Mouse (Mus musculus) CH12.LX (cell line): Measurements from ENCODE around the gene Cfap300. TPM values are rescaled to one million over a fixed set of nuclear protein-coding genes. Genes with fewer than 3 reads are reported as not detected.

Experiments
- DNase-seq: peaks from one replicate; pipeline ENCODE4 v3.0.0-alpha.2; 2013; ENCODE audit errors: extremely low read depth
- H3K27ac ChIP-seq: 2 replicates; pipeline ENCODE4 v1.5.1; 2012; ENCODE audit warnings: low read depth, mild to moderate bottlenecking, control low read depth, moderate library complexity; ENCODE audit not compliant: insufficient read depth
- H3K27me3 ChIP-seq: replicated peaks from 2 replicates; pipeline ENCODE3; 2012; ENCODE audit warnings: inconsistent platforms
- H3K36me3 ChIP-seq, 2 experiments: replicated peaks in 1 of 2; 2 replicates each; pipeline versions ENCODE3 to v1.6.1; 2012; ENCODE audit warnings: inconsistent platforms in 1 of 2, low read length in 1 of 2, mild to moderate bottlenecking in 1 of 2, mixed read lengths in 1 of 2, moderate library complexity in 1 of 2; ENCODE audit not compliant: control insufficient read depth in 1 of 2, insufficient read depth in 1 of 2
- H3K4me1 ChIP-seq, 2 experiments: 2 replicates each; pipeline ENCODE4 v1.6.1; 2012; ENCODE audit warnings: inconsistent platforms in 1 of 2, moderate library complexity in 1 of 2; ENCODE audit not compliant: insufficient read depth in 2 of 2, control insufficient read depth in 1 of 2
- H3K4me2 ChIP-seq: 2 replicates; pipeline ENCODE4 v1.6.1; 2012; ENCODE audit warnings: low read depth, mild to moderate bottlenecking, control low read depth; ENCODE audit not compliant: poor library complexity, insufficient read depth, severe bottlenecking
- H3K4me3 ChIP-seq, 3 experiments: fragments of 150-350 bp in 1 of 3; sonication (generic) in 1 of 3; replicated peaks in 1 of 3; 2 replicates each; pipeline versions ENCODE3 to v1.5.1; 2011 to 2012; ENCODE audit warnings: low read depth in 2 of 3, low read length in 2 of 3, mild to moderate bottlenecking in 2 of 3, moderate library complexity in 2 of 3, control low read depth in 1 of 3, improper control_type of control experiment in 1 of 3, inconsistent platforms in 1 of 3, mixed read lengths in 1 of 3; ENCODE audit not compliant: poor library complexity in 1 of 3
- H3K79me2 ChIP-seq: replicated peaks from 2 replicates; pipeline ENCODE4 v1.6.1; 2012; ENCODE audit warnings: mild to moderate bottlenecking, moderate library complexity; ENCODE audit not compliant: control insufficient read depth, poor library complexity, insufficient read depth, severe bottlenecking; ENCODE audit errors: extremely low read depth
- H3K9ac ChIP-seq: 2 replicates; pipeline ENCODE4 v1.6.1; 2012; ENCODE audit warnings: low read depth, mild to moderate bottlenecking, control low read depth, moderate library complexity; ENCODE audit not compliant: insufficient read depth
- H3K9me3 ChIP-seq: replicated peaks from 2 replicates; pipeline ENCODE3; 2012; ENCODE audit warnings: low read length, inconsistent platforms, mixed read lengths
- BHLHE40 ChIP-seq: IDR thresholded peaks from 2 replicates; pipeline ENCODE4 v1.6.1; 2011; ENCODE audit warnings: mild to moderate bottlenecking, low read depth, low read length, improper control_type of control experiment
- CTCF ChIP-seq, 2 experiments: IDR thresholded peaks in 1 of 2; conservative IDR thresholded peaks in 1 of 2; 2 replicates each; pipeline ENCODE4 v1.5.1; 2011 to 2012; ENCODE audit warnings: low read depth in 2 of 2, low read length in 2 of 2, improper control_type of control experiment in 1 of 2, inconsistent platforms in 1 of 2, mild to moderate bottlenecking in 1 of 2, moderate library complexity in 1 of 2
- E2F4 ChIP-seq: IDR thresholded peaks from 2 replicates; pipeline ENCODE4 v1.6.1; 2011; ENCODE audit warnings: low read depth, low read length, improper control_type of control experiment; ENCODE audit not compliant: insufficient replicate concordance
- ETS1 ChIP-seq: conservative IDR thresholded peaks from 2 replicates; pipeline ENCODE4 v1.6.1; 2012; ENCODE audit warnings: low read depth, mild to moderate bottlenecking, inconsistent platforms, low read length, improper control_type of control experiment, moderate library complexity
- GABPA ChIP-seq: IDR thresholded peaks from 2 replicates; pipeline ENCODE4 v1.6.1; 2012; ENCODE audit warnings: low read depth, low read length, improper control_type of control experiment, inconsistent platforms; ENCODE audit not compliant: insufficient replicate concordance
- JUN ChIP-seq: IDR thresholded peaks from 2 replicates; pipeline ENCODE4 v1.6.1; 2011; ENCODE audit warnings: low read depth, mild to moderate bottlenecking, low read length, improper control_type of control experiment, moderate library complexity; ENCODE audit not compliant: insufficient read depth
- KAT2A ChIP-seq: IDR thresholded peaks from 2 replicates; pipeline ENCODE4 v1.6.1; 2012; ENCODE audit warnings: low read length, improper control_type of control experiment, inconsistent platforms; ENCODE audit not compliant: insufficient replicate concordance
- MAFK ChIP-seq: IDR thresholded peaks from 2 replicates; pipeline ENCODE4 v1.6.1; 2011; ENCODE audit warnings: low read length, improper control_type of control experiment; ENCODE audit not compliant: insufficient replicate concordance
- MAX ChIP-seq: IDR thresholded peaks from 2 replicates; pipeline ENCODE4 v1.6.1; 2011; ENCODE audit warnings: low read length, improper control_type of control experiment
- MAZ ChIP-seq: IDR thresholded peaks from 2 replicates; pipeline ENCODE4 v1.6.1; 2012; ENCODE audit warnings: low read depth, mild to moderate bottlenecking, inconsistent platforms, low read length, improper control_type of control experiment, moderate library complexity
- MXI1 ChIP-seq: IDR thresholded peaks from 2 replicates; pipeline ENCODE4 v1.6.1; 2011; ENCODE audit warnings: mild to moderate bottlenecking, low read depth, low read length, improper control_type of control experiment
- MYC ChIP-seq: IDR thresholded peaks from 2 replicates; pipeline ENCODE4 v1.6.1; 2011; ENCODE audit warnings: low read depth, mild to moderate bottlenecking, improper control_type of control experiment, low read length
- NELFE ChIP-seq: IDR thresholded peaks from 2 replicates; pipeline ENCODE4 v1.6.1; 2011; ENCODE audit warnings: low read depth, low read length, improper control_type of control experiment
- NRF1 ChIP-seq: IDR thresholded peaks from 2 replicates; pipeline ENCODE4 v1.6.1; 2014; ENCODE audit warnings: low read depth, mild to moderate bottlenecking, inconsistent platforms, low read length, improper control_type of control experiment, moderate library complexity
- PAX5 ChIP-seq: IDR thresholded peaks from 2 replicates; pipeline ENCODE4 v1.6.1; 2012; ENCODE audit warnings: low read length, inconsistent platforms, mixed read lengths
- POLR2A ChIP-seq: IDR thresholded peaks from 2 replicates; pipeline ENCODE4 v1.6.1; 2011; ENCODE audit warnings: low read depth, mild to moderate bottlenecking, improper control_type of control experiment, low read length
- POLR2AphosphoS2 ChIP-seq: IDR thresholded peaks from 2 replicates; pipeline ENCODE4 v1.6.1; 2011; ENCODE audit warnings: low read depth, low read length, improper control_type of control experiment
- RAD21 ChIP-seq: IDR thresholded peaks from 2 replicates; pipeline ENCODE4 v1.6.1; 2011; ENCODE audit warnings: low read depth, mild to moderate bottlenecking, low read length, improper control_type of control experiment, moderate library complexity
- SIN3A ChIP-seq: IDR thresholded peaks from 2 replicates; pipeline ENCODE4 v1.6.1; 2012; ENCODE audit warnings: low read length, improper control_type of control experiment, inconsistent platforms
- SMC3 ChIP-seq: IDR thresholded peaks from 2 replicates; pipeline ENCODE4 v1.6.1; 2011; ENCODE audit warnings: low read depth, low read length, improper control_type of control experiment
- TCF12 ChIP-seq: IDR thresholded peaks from 2 replicates; pipeline ENCODE4 v1.6.1; 2014; ENCODE audit warnings: low read depth, mild to moderate bottlenecking, inconsistent platforms, low read length, improper control_type of control experiment
- USF1 ChIP-seq: IDR thresholded peaks from 2 replicates; pipeline ENCODE4 v1.6.1; 2014; ENCODE audit warnings: low read depth, mild to moderate bottlenecking, inconsistent platforms, low read length, improper control_type of control experiment
- ZKSCAN1 ChIP-seq: IDR thresholded peaks from 2 replicates; pipeline ENCODE4 v1.6.1; 2012; ENCODE audit warnings: low read depth, inconsistent platforms, low read length, improper control_type of control experiment, borderline replicate concordance
- ZNF384 ChIP-seq: IDR thresholded peaks from 2 replicates; pipeline ENCODE4 v1.6.1; 2012; ENCODE audit warnings: low read depth, low read length, improper control_type of control experiment, inconsistent platforms
- dilution Hi-C: fragments of 300-500 bp; cut with MboI; formaldehyde crosslinking; loops from 2 replicates; pipeline ENCODE4 v1.14.3; 2020; ENCODE audit warnings: low sequenced_read_pairs; ENCODE audit not compliant: extremely low pct_unique_long_range_greater_than_20kb, extremely low pct_ligation_motif_present
- in situ Hi-C: fragments of 300-500 bp; cut with MboI; formaldehyde crosslinking; loops from 3 replicates; pipeline ENCODE4 v1.14.3; 2019; ENCODE audit warnings: low sequenced_read_pairs, low pct_ligation_motif_present, low pct_unique_long_range_greater_than_20kb, mixed read lengths
- polyA plus RNA-seq: library from polyadenylated mRNA; unstranded; fragments of >175 nt; gene quantifications from 2 replicates; pipeline ENCODE4 v1.2.1, GENCODE M21; 2012; ENCODE audit warnings: low read depth; ENCODE audit not compliant: insufficient read length
- total RNA-seq, 2 experiments: library from RNA; depleted of rRNA; stranded (reverse); fragments of 300-350 nt in 1 of 2; fragments of >200 nt in 1 of 2; gene quantifications; 2 replicates each; pipeline ENCODE4 v1.2.3; 2012 to 2014

The Cfap300 gene
- total and polyA plus RNA-seq, 3 experiments, result 5.3 to 9.1 (median 5.5) TPM

DNA sequence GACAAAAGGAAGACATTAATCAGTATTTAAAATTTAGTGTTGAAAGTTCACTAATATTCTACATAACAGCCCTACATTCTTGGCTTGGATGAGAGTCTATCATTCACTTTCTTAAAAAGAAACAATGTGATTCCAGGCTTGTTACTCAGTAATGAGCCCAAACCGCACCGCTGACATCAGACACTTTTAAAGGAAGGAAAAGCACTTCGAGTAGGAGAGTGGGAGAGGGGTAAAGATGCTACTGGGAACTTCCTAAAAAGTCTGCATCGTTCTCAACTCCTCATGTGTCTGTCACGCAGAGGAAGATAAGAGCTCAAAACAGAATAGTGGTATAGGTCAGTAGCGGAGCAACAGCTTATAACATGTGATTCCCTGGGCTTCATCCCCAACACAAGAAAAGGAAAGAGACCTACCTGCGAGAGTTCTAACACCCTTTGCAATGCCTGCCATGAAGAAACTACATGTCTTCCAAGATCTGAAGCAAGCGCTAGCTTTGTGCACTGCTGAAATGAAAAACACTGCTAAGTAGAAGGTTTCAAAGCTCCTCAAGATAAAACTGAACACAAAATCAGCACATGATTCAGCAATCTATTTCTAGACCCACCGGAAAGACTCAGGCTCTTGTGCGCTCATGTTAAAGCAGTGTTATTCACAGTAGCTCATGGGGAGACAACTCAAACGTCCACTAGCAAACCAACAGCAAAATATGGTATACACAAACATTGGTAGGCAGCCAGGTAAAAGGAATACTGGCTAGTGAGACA is 63.3 kb downstream of the Cfap300 start:
- H3K4me2 ChIP-seq, result no peak overlapping the region
- TF ChIP-seq PAX5 (no peak), POLR2AphosphoS2 (no peak), MAZ (no peak), USF1 (no peak), MXI1 (no peak), MAFK (no peak), SMC3 (no peak)
- dilution Hi-C loops (no loop called here), in situ Hi-C loops (no loop called here)
- H3K27ac ChIP-seq, result no peak overlapping the region
- no peak overlapping the region for H3K9ac ChIP-seq
- no peak for DNase-seq
- H3K79me2 ChIP-seq, result no peaks in the 10 kb centered on the region
- H3K4me1 ChIP-seq, result 0 out of 4 replicates have a peak, but pooled peaks cover 0 to 2% of the 10 kb centered on the region in 2 experiments
- no peak overlapping the region for H3K4me3 ChIP-seq
- H3K27me3 ChIP-seq, result no peaks in the 10 kb centered on the region
- H3K36me3 ChIP-seq, result no peaks in the 10 kb centered on the region
- no peaks in the 10 kb centered on the region for H3K9me3 ChIP-seq

DNA sequence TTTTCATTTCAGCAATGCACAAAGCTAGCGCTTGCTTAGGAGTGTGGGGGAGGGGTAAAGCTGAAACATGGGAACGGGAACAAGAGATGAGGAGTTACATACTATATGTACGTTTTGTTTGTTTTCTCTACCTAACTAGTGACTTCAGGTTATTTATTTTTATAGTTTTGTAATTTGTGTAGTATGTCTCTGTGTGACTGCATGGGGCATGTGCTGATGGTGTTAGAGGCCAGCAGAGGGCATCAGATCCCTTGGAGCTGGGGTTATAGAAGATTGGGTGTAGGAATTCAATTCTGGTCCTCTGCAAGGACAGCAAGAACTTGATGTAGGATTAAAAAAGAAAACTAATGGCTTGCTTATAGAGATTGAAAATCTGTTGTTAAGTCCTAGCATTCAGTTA is 64.1 kb downstream of the Cfap300 start:
- dilution Hi-C loops, result no loop called here
- no peak overlapping the region for H3K4me2 ChIP-seq
- H3K9ac ChIP-seq, result no peak overlapping the region
- peak; percentile 25 for DNase-seq
- no peaks in the 10 kb centered on the region for H3K9me3 ChIP-seq
- no peak for TF ChIP-seq NRF1
- peak; percentile 22 to 77; a peak in 3 of 4 replicates for TF ChIP-seq CTCF (conservative IDR thresholded peaks at IDR 0.05 in 1 of 2, IDR thresholded peaks at IDR 0.05 in 1 of 2; ENCODE audit: low read depth in 2 of 2, low read length in 2 of 2)
- no peak for TF ChIP-seq PAX5
- no peak for TF ChIP-seq ZKSCAN1
- TF ChIP-seq JUN, result no peak
- TF ChIP-seq SMC3, result peak; percentile 82
- TF ChIP-seq KAT2A, result no peak
- TF ChIP-seq ZNF384, result no peak
- no peak for TF ChIP-seq E2F4
- TF ChIP-seq SIN3A, result no peak
- no peak for TF ChIP-seq MXI1
- TF ChIP-seq BHLHE40, result no peak
- TF ChIP-seq MAFK, result no peak
- no peak for TF ChIP-seq NELFE
- no peak for TF ChIP-seq TCF12
- peak; percentile 78 for TF ChIP-seq RAD21
- TF ChIP-seq MAX, result 0 out of 2 replicates have a peak, but pooled peaks have one; percentile 12
- TF ChIP-seq MYC, result peak; percentile 71
- TF ChIP-seq POLR2A, result no peak
- no peak for TF ChIP-seq GABPA
- no peak for TF ChIP-seq USF1
- TF ChIP-seq ETS1, result no peak
- in situ Hi-C loops, result no loop called here
- no peak overlapping the region for H3K4me3 ChIP-seq
- no peaks in the 10 kb centered on the region for H3K36me3 ChIP-seq
- no peak overlapping the region for H3K27ac ChIP-seq
- no peaks in the 10 kb centered on the region for H3K27me3 ChIP-seq
- 0 out of 4 replicates have a peak, but pooled peaks cover 0 to 2% of the 10 kb centered on the region in 2 experiments for H3K4me1 ChIP-seq
- no peaks in the 10 kb centered on the region for H3K79me2 ChIP-seq
